Mouse (Mus musculus) heart, adult 2 months (tissue): ENCODE results near the gene Gins3. TPM values are rescaled to one million over a fixed set of nuclear protein-coding genes. Genes with fewer than 3 reads are reported as not detected.

Experiments used
- DNase-seq, 2 experiments: peaks; one replicate each; pipeline ENCODE4 v3.0.0; 2021
- H3K27ac ChIP-seq: fragments of 200-600 bp; 2 replicates; pipeline ENCODE4 v1.8.1; 2022
- H3K27me3 ChIP-seq: fragments of 200-500 bp; 2 replicates; pipeline ENCODE4 v1.6.1; 2012; ENCODE audit warnings: mild to moderate bottlenecking, low read length, inconsistent platforms, mixed read lengths; ENCODE audit not compliant: control insufficient read depth, insufficient read depth
- H3K36me3 ChIP-seq: fragments of 200-500 bp; 2 replicates; pipeline ENCODE4 v1.6.1; 2012; ENCODE audit warnings: low read length, inconsistent platforms; ENCODE audit not compliant: control insufficient read depth, insufficient read depth
- H3K4me1 ChIP-seq: fragments of 200-500 bp; 2 replicates; pipeline ENCODE4 v1.6.1; 2011; ENCODE audit warnings: low read length; ENCODE audit not compliant: control insufficient read depth, insufficient read depth
- H3K4me3 ChIP-seq: fragments of 200-600 bp; 2 replicates; pipeline ENCODE4 v1.8.1; 2022
- H3K79me2 ChIP-seq: fragments of 200-500 bp; replicated peaks from 2 replicates; pipeline ENCODE4 v1.6.1; 2012; ENCODE audit warnings: mild to moderate bottlenecking, inconsistent platforms, low read length, moderate library complexity, mixed read lengths; ENCODE audit not compliant: control insufficient read depth, insufficient read depth
- H3K9ac ChIP-seq: fragments of 200-500 bp; 2 replicates; pipeline ENCODE4 v1.6.1; 2012; ENCODE audit warnings: low read depth, mild to moderate bottlenecking, control low read depth, inconsistent platforms, low read length, mixed read lengths
- CTCF ChIP-seq: fragments of 200-600 bp; IDR thresholded peaks from 2 replicates; pipeline ENCODE4 v1.8.1; 2022; ENCODE audit warnings: antibody characterized with exemption, mild to moderate bottlenecking, moderate library complexity
- EP300 ChIP-seq: fragments of 200-500 bp; IDR thresholded peaks from 2 replicates; pipeline ENCODE4 v1.6.1; 2011; ENCODE audit warnings: low read depth, low read length, control low read depth; ENCODE audit not compliant: insufficient read depth
- POLR2A ChIP-seq: fragments of 200-500 bp; IDR thresholded peaks from 2 replicates; pipeline ENCODE4 v1.6.1; 2011; ENCODE audit warnings: mild to moderate bottlenecking, low read depth, low read length, control low read depth; ENCODE audit not compliant: insufficient read depth
- WGBS: fragments of 180-500 bp; shearing (Covaris S2); methylation state at CpG from one replicate; pipeline ENCODE4 v1.1.7; 2018; 5-methylcytosine and 5-hydroxymethylcytosine counted together
- intact Hi-C: fragments of 180-260 bp; cut with DNase I; formaldehyde crosslinking; loops from one replicate; pipeline ENCODE4 v1.15.1; 2025
- polyA plus RNA-seq: library from polyadenylated mRNA; depleted of rRNA; stranded (reverse); fragments of >200 nt; gene quantifications from 2 replicates; pipeline ENCODE4 v1.2.3, GENCODE M21; 2012
- total RNA-seq, 2 experiments: library from RNA; stranded (reverse); gene quantifications; 2 replicates each; pipeline ENCODE4 v1.2.3; 2021

Gene Gins3
- total and polyA plus RNA-seq, 3 experiments: 0.47 to 1.3 (median 1.2) TPM

GRCm38 (mm10) chr8:95653351-95653750 lies 20.1 kb downstream of the Gins3 start:
- intact Hi-C loops: no loop called here
- H3K4me3 ChIP-seq: no peak overlapping the region
- 72% methylated on average over 5 of the region's 5 CpGs for WGBS
- H3K9ac ChIP-seq: no peak overlapping the region
- TF ChIP-seq POLR2A (no peak), EP300 (no peak), CTCF (no peak)
- DNase-seq: no peak
- H3K79me2 ChIP-seq: no peaks in the 10 kb centered on the region
- H3K27ac ChIP-seq: no peak overlapping the region
- no peaks in the 10 kb centered on the region for H3K4me1 ChIP-seq
- H3K27me3 ChIP-seq: no peaks in the 10 kb centered on the region
- no peaks in the 10 kb centered on the region for H3K36me3 ChIP-seq

GRCm38 (mm10) chr8:95655831-95656230 lies 22.6 kb downstream of the Gins3 start:
- H3K79me2 ChIP-seq: no peaks in the 10 kb centered on the region
- H3K4me1 ChIP-seq: no peaks in the 10 kb centered on the region
- DNase-seq: no peak
- intact Hi-C loops: no loop called here
- H3K36me3 ChIP-seq: no peaks in the 10 kb centered on the region
- H3K4me3 ChIP-seq: no peak overlapping the region
- 73% methylated on average over 7 of the region's 7 CpGs for WGBS
- no peak overlapping the region for H3K27ac ChIP-seq
- H3K27me3 ChIP-seq: no peaks in the 10 kb centered on the region
- no peak overlapping the region for H3K9ac ChIP-seq
- TF ChIP-seq CTCF (no peak), POLR2A (no peak), EP300 (no peak)

- no peak overlapping the region for H3K27ac ChIP-seq
- WGBS: 59% methylated on average over 5 of the region's 5 CpGs
- intact Hi-C loops: no loop called here
- TF ChIP-seq EP300: no peak
- no peak for TF ChIP-seq POLR2A
- no peak for TF ChIP-seq CTCF
- no peaks in the 10 kb centered on the region for H3K36me3 ChIP-seq
- DNase-seq: no peak
- no peak overlapping the region for H3K4me3 ChIP-seq
- no peak overlapping the region for H3K9ac ChIP-seq
- no peaks in the 10 kb centered on the region for H3K27me3 ChIP-seq
- no peaks in the 10 kb centered on the region for H3K79me2 ChIP-seq
- no peaks in the 10 kb centered on the region for H3K4me1 ChIP-seq
These were observed 23.2 kb downstream of the Gins3 start for GRCm38 (mm10) chr8:95656316-95657002.

GRCm38 (mm10) chr8:95657523-95657922 lies 24.3 kb downstream of the Gins3 start:
- intact Hi-C loops: no loop called here
- H3K79me2 ChIP-seq: no peaks in the 10 kb centered on the region
- H3K36me3 ChIP-seq: no peaks in the 10 kb centered on the region
- H3K9ac ChIP-seq: no peak overlapping the region
- TF ChIP-seq EP300 (no peak), CTCF (no peak), POLR2A (no peak)
- 59% methylated on average over 2 of the region's 2 CpGs for WGBS
- H3K4me3 ChIP-seq: no peak overlapping the region
- DNase-seq: no peak
- no peaks in the 10 kb centered on the region for H3K27me3 ChIP-seq
- H3K27ac ChIP-seq: no peak overlapping the region
- H3K4me1 ChIP-seq: no peaks in the 10 kb centered on the region

GRCm38 (mm10) chr8:95660334-95660882 lies 27.2 kb downstream of the Gins3 start:
- Histone ChIP-seq H3K27me3 (no peaks in the 10 kb centered on the region), H3K27ac (no peak overlapping the region), H3K79me2 (no peaks in the 10 kb centered on the region), H3K4me1 (no peaks in the 10 kb centered on the region), H3K4me3 (no peak overlapping the region), H3K36me3 (no peaks in the 10 kb centered on the region), H3K9ac (no peak overlapping the region)
- 85% methylated on average over 6 of the region's 6 CpGs for WGBS
- no peak for DNase-seq
- intact Hi-C loops: no loop called here
- TF ChIP-seq EP300 (no peak), POLR2A (no peak), CTCF (no peak)

- H3K27me3 ChIP-seq: no peaks in the 10 kb centered on the region
- 61% methylated on average over 8 of the region's 8 CpGs for WGBS
- no peak for TF ChIP-seq CTCF
- TF ChIP-seq EP300: no peak
- TF ChIP-seq POLR2A: no peak
These were observed 27.8 kb downstream of the Gins3 start for GRCm38 (mm10) chr8:95661085-95661484.

More at GRCm38 (mm10) chr8:95661085-95661484, 27.8 kb downstream of the Gins3 start:
- no peak overlapping the region for H3K4me3 ChIP-seq
- DNase-seq: no peak
- intact Hi-C loops: no loop called here
- no peaks in the 10 kb centered on the region for H3K4me1 ChIP-seq
- H3K36me3 ChIP-seq: no peaks in the 10 kb centered on the region
- H3K79me2 ChIP-seq: no peaks in the 10 kb centered on the region
- H3K27ac ChIP-seq: no peak overlapping the region
- H3K9ac ChIP-seq: no peak overlapping the region
